Mouse (Mus musculus): ENCODE data around the gene Upk1b. TPM values are rescaled to one million over a fixed set of nuclear protein-coding genes. Genes with fewer than 3 reads are reported as not detected.
"Not testable (repeated sequence)": the region's sequence is repeated elsewhere in the genome, so short reads cannot be mapped to it uniquely, and the experiment has no call there.

Gene Upk1b
- under 1 TPM; 0.93 to 0.99 TPM for total RNA-seq (2021)

DNA sequence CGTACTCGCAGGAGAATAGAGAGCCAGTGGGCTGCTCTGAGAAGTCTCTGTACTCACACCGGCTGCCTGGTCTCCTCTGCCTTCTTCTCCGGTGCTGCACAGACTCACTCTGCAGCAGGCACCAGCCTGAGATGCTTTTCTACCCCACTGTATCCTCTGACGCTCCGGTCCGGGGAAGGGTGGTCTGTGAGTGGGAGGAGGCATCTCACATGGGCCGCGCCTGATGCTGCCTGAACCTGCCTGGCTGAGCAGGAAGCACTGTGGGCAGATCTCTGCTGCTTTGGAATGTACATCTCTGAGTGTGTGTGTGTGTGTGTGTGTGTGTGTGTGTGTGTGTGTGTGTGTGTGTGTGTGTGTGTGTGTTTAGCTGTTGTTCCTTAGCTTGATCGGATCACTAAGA, at the start of gene Upk1b:
Gene Upk1b, minus strand, starts transcription at position 238 of the 400 bp plus-strand sequence.
- intact Hi-C loops (cut with DNase I): no loop called here
- DNase-seq (ENCODE audit: extremely low spot score in 1 of 2, low spot score in 2 of 2): no peak

GRCm38 (mm10) chr16:38828649-38829048, 28.5 kb upstream of the Upk1b start, which contains the start of gene 4930435E12Rik:
TSS of gene 4930435E12Rik (minus strand) at chr16:38828749.
- intact Hi-C loops (cut with DNase I): no loop called here
- DNase-seq (ENCODE audit: extremely low spot score in 1 of 2, low spot score in 2 of 2): no peak

GRCm38 (mm10) chr16:38812521-38812920, 12.4 kb upstream of the Upk1b start:
- peak; percentile 72 to 84 for DNase-seq (ENCODE audit: extremely low spot score in 1 of 2, low spot score in 2 of 2)
- intact Hi-C loops (cut with DNase I): loop anchor here (5.0 kb wide), 2 partner anchors 65 to 195 kb away; no protein-coding TSS in a partner anchor

- intact Hi-C loops (cut with DNase I): loop anchor here (5.0 kb wide), 2 partner anchors 63 to 193 kb away; no protein-coding TSS in a partner anchor
- DNase-seq (ENCODE audit: extremely low spot score in 1 of 2, low spot score in 2 of 2): no peak
Observed at GRCm38 (mm10) chr16:38810196-38810595, 10.1 kb upstream of the Upk1b start.

DNA sequence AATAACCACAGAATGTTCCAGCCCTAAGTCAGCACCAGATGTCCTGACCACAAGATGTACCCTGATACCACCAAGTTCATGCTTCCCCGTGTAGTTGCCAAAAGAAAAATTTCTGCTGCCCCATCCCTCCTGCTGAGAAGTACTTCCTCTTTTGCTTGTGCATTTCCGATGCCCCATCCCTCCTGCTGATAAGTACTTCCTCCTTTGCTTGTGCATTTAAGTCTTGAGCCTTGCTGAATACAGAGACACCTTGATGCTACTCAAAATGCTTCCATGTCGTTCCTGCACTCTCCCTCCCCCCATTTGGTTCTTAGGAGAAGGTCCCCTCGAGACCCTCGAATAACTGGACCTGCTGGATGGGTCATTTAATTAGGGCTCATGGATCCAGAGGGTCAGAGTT, 7.7 kb upstream of the Upk1b start:
- intact Hi-C loops (cut with DNase I); DNase-seq (ENCODE audit: extremely low spot score in 1 of 2, low spot score in 2 of 2): not testable (repeated sequence)

- DNase-seq (ENCODE audit: extremely low spot score in 1 of 2, low spot score in 2 of 2): no peak
- intact Hi-C loops (cut with DNase I): no loop called here
Observed at GRCm38 (mm10) chr16:38798957-38799450, 1.1 kb downstream of the Upk1b start.

DNA sequence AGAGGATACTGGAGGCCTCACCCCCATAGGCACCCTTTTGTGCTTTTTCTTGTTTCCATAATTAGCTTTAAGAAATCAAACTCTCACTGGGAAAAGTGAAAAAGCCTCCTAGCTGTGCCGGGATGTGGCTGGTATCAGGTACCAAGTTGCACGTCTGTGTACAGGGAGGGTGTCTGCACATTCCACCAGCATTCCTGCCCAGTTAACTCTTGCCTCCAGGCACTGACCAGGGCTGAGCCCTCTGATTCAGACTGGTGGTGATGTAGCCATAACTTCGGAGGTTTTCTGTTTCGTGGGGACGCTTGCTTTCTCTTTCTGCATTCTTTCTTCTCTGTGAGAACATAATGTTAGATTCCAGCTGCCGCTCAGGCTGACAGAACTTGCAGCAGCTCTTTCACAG, 7.0 kb downstream of the Upk1b start:
- intact Hi-C loops (cut with DNase I): no loop called here
- DNase-seq (ENCODE audit: extremely low spot score in 1 of 2, low spot score in 2 of 2): no peak

- intact Hi-C loops (cut with DNase I): no loop called here
- no peak for DNase-seq (ENCODE audit: extremely low spot score in 1 of 2, low spot score in 2 of 2)
Observed at GRCm38 (mm10) chr16:38789966-38790365, 10.2 kb downstream of the Upk1b start.

DNA sequence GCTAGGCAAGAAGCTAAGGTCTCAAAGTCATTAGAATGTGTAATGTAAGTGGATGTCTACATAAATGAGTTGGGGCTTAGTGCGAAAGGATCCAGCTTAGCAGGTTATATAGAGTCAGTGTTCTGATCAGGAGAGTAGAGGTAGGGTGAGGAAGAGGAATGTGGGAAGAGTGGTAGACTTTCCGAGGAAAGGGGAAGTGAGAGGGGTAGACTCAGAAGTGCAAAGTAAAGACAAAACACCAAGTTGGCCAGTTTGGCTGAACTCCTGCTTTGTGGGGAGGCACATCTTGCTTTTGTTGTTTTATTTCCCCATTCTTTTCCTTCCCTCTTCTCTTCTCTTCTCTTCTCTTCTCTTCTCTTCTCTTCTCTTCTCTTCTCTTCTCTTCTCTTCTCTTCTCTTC, 11.1 kb downstream of the Upk1b start:
- intact Hi-C loops (cut with DNase I): no loop called here
- no peak for DNase-seq (ENCODE audit: extremely low spot score in 1 of 2, low spot score in 2 of 2)

GRCm38 (mm10) chr16:38785301-38785700, 14.8 kb downstream of the Upk1b start:
- intact Hi-C loops (cut with DNase I): no loop called here
- DNase-seq (ENCODE audit: extremely low spot score in 1 of 2, low spot score in 2 of 2): no peak

DNA sequence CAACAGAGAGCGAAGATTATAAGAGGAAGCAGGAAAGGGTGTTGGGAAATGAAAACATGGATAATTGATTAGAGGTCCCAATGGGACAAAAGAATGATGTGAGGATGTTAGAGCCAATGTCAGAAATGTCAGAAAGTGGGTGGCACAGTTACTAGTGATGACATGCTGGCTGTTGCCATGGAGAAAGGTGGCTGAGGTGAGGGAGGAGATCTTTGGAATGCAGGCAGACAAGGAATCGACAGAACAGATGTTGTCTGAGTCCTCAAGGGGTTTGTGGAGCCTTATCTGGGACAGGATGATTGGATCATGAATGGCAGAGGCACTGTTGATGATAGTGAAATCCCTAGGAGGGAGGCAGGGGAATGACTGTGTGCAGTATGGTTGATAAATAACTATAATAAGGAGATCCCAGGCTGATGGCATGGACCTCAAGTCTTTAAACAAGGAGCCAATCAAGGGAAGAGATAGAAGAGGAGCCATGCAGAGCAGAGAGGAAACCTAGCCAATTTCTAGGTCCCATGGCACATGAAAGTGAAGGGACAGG, 17.5 kb downstream of the Upk1b start:
- DNase-seq (ENCODE audit: extremely low spot score in 1 of 2, low spot score in 2 of 2): no peak
- intact Hi-C loops (cut with DNase I): no loop called here

- intact Hi-C loops (cut with DNase I): no loop called here
- no peak for DNase-seq (ENCODE audit: extremely low spot score in 1 of 2, low spot score in 2 of 2)
Observed at GRCm38 (mm10) chr16:38781946-38782345, 18.2 kb downstream of the Upk1b start.

GRCm38 (mm10) chr16:38780960-38781572, 19.1 kb downstream of the Upk1b start:
- intact Hi-C loops (cut with DNase I): no loop called here
- no peak for DNase-seq (ENCODE audit: extremely low spot score in 1 of 2, low spot score in 2 of 2)

DNA sequence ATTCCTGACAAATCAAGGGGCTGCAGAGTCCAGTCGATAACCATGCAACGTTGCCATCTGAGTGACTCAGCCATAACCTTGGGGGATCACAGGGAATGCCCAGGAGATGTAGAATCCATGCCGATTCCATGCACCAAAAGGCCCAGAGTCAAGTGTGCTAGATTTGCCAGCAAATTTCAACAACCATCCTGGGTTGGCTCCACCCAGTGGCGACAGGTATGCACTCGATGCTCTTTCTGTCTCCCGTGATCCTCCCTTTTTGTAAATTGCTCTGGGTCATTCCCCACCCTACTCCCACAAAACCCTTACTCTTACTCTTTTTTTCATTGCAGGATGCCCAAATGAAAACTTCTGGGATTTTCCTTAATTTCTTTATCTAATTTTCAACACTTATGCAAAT, 23.8 kb downstream of the Upk1b start:
- intact Hi-C loops (cut with DNase I): no loop called here
- DNase-seq (ENCODE audit: extremely low spot score in 1 of 2, low spot score in 2 of 2): no peak

- DNase-seq (ENCODE audit: extremely low spot score in 1 of 2, low spot score in 2 of 2): no peak
- intact Hi-C loops (cut with DNase I): no loop called here
Observed at GRCm38 (mm10) chr16:38774964-38775746, 25.0 kb downstream of the Upk1b start.

- no peak for DNase-seq (ENCODE audit: extremely low spot score in 1 of 2, low spot score in 2 of 2)
- intact Hi-C loops (cut with DNase I): no loop called here
Observed at GRCm38 (mm10) chr16:38772906-38773496, 27.1 kb downstream of the Upk1b start.

GRCm38 (mm10) chr16:38771145-38771544, 29.0 kb downstream of the Upk1b start:
- intact Hi-C loops (cut with DNase I): no loop called here
- DNase-seq (ENCODE audit: extremely low spot score in 1 of 2, low spot score in 2 of 2): no peak

- intact Hi-C loops (cut with DNase I): no loop called here
- DNase-seq (ENCODE audit: extremely low spot score in 1 of 2, low spot score in 2 of 2): no peak
Observed at GRCm38 (mm10) chr16:38769529-38769928, 30.6 kb downstream of the Upk1b start.

DNA sequence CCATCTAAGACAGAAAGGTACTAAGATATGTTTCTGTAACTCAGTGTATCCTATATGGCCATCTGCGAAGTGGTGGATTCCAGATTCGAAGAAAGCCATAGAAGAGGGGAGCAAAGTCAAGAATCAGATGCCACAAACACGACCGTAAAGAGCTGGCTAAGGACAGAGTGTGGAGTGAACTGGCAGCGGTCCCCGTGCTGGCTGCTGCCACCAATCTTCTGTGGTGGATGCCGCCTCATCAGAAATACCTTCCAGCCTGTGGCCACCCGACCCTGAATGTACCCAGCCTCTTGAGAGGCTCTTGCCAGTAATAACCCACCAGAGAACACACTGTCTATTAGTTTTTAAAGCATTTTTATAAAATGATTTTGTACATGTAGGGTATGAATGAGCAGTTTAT, 31.7 kb downstream of the Upk1b start:
- DNase-seq (ENCODE audit: extremely low spot score in 1 of 2, low spot score in 2 of 2): no peak
- intact Hi-C loops (cut with DNase I): no loop called here

Data from left cerebral cortex, postnatal 10 days (tissue).